Mouse (Mus musculus) olfactory bulb, adult 2 months (tissue): ENCODE measurements around the gene Dppa5a.

ENCODE experiments used
- CTCF ChIP-seq: fragments of 200-500 bp; IDR thresholded peaks from 2 replicates; pipeline ENCODE4 v1.5.1; 2012; ENCODE audit warnings: low read depth, mild to moderate bottlenecking, low read length, moderate library complexity; ENCODE audit not compliant: insufficient read depth
- POLR2A ChIP-seq: fragments of 200-500 bp; IDR thresholded peaks from 2 replicates; pipeline ENCODE4 v1.6.1; 2012; ENCODE audit warnings: mild to moderate bottlenecking, low read depth, low read length, moderate library complexity; ENCODE audit not compliant: insufficient read depth

DNA sequence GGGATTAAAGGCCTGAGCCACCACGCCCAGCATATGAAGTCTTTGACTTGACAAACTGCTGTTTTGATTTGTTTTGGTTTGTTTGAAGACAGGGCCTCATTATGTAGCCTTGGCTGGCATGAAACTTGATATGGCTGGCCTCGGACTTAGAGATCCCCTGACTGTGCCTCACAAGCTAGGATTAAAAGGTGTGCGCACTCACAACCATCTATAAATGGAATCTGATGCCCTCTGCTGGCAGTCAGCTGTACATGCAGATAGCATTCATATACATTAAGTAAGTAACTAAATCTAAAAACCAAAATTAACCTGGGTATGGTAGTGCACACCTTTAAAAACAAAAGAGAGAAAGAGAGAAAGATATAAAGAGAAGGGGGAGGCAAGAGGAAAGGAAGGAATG is 17.9 kb upstream of the Dppa5a start:
- TF ChIP-seq CTCF, result no peak
- no peak for TF ChIP-seq POLR2A
